Mouse (Mus musculus): Measurements from ENCODE around the gene Cdc37l1.

Cdc37l1 gene

DNA sequence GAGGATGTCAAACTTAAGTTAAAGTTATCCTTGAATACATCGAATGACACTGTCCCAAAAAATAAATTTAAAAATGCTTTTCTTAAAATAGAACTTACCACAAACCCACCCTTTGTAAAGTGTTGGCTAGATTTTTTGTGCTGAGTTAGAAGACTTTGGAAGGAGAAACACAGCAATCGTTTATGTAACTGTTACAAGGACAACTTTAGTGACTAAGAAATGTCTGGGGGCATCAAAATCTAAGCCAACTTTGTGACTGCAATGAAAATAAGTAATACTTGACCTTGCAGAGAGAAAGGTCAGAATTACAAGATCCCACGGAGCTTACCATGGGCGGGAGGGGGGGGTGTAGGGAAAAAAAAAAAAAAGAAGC, 56.8 kb downstream of the Cdc37l1 start:
- DNase-seq (ENCODE audit: low spot score in 2 of 2): no peak

DNA sequence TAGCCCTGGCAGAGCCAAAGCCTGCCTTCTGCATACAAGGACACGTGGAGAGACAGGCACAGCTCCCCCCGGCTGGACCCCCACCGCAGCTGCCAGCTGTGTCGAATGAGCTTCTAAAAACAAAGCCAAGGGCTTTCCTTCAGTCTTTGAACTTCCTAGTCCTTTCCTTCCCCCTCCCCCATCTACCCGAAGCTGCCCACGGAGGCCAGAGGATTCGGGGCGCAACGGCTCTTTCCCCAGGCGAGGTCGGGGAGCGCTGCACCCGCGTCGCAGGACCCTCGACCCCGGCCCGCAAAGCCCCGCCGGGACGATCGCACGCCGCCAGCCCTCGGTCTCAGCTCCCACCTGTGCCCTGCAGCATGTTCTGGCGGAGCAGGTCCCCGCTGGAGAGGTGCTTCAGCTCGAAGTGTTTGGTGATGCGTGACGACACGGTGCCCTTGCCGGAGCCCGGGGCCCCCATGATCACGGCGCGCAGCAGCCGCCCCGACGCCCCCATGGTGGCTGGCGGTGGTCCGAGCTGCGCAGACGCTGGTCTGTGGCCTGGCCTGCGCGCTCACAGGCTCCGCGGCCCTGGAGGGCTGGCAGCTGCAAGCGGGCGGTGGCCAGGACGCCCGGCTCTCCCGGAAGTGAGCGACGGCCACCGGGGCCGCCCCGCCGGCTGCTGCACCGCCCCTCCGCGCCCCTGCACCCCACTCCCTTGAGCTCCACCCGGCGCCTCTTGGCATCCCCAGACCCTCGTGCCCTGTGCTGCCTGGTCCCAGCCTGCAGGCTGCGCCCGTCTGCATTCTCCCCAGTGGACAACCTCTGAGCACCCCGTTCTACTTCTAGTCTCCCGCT, 57.4 kb downstream of the Cdc37l1 start, which contains the start of gene Ak3:
TSS of gene Ak3 (minus strand) at position 628 of the 837 bp plus-strand sequence.
- peak; percentile 44 to 58 for DNase-seq (ENCODE audit: low spot score in 2 of 2)

DNA sequence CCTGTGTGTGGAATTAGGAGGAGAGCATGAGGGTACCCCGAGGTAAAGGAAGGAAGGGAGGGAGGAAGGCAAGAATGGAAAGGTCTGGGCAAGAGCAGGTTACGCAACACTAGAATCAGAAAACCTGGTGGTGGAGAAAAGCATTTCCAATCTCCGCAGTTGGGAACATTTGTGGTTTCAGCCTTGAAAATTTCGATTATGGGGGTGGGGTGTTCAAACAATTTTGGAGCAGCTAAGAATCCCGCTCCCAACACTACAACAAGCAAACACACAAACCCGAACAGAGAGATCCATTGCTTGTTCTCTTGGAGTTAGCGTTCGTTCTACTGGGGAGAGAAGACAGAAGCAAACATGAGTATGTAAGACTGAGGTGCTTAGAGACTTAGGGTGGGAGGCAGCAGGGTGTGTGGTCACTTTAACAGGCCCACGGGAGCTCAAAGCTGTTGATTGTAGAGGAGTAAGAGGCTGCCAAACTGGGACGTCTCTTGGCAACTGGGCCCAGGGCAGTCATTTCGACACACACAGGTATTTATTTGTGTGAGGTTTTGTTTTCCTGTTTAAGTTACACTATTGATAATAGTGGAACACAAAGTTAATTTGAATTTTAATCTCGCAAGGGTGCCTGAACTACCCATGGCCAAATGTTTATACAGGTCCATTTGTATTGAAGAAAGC, 59.4 kb downstream of the Cdc37l1 start:
- DNase-seq (ENCODE audit: low spot score in 2 of 2): no peak

DNA sequence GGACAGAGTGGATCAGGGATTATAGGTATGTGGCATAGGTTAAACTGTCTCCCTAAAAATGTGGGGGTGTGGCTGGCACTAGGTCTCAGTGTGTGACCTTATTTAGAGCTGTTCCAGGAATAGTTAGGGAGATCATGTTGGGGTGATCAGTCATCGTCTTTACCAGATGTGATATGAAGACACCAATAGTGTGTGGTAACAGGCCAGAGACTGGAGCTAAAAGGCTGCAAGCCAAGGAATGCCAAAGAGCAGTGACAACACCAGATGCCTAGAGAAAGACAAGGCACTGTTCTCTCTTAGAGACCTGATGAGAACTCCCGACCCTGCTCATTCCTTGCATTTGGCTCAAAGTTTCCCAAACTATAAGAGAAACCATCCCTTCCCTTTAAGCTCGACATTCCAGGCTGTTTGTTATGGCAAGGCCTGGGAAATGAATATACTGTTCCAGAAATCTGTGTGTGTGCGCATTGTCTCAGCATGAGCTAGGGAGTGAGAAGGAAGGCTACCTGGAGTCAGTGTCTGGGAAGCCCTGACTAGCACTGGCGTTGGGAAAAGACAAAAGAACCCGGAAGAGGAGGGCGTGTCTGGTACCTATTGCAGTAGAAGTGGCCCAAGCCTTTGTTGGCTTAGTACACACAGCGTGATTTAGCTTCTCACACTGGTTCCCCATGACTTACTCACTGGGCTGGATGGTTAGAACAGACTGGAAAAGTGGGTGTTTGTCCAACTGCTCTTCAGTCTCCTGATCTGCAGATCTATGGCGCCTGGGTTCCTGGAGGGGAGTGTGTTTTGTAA, 60.2 kb downstream of the Cdc37l1 start:
- DNase-seq (ENCODE audit: low spot score in 2 of 2): no peak

DNA sequence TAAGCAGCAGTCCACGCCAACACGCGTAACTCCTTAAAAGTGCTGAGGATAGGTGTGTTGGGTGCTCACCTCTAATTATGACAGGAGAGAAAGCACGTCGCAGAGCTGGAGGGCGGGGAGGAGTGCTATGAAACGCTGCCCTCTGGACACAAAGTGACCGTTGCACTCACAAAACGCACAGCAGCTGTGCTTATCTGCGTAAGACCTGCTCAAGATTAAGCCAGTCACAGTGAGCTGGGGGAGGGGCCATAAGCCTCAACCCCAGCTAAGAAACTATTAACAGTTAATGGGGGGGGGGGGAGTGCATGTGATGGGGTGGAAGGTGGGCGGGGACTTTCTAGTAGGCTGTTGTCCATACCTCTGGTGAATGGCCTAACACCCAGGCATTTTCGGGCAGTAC, 62.6 kb downstream of the Cdc37l1 start:
- no peak for DNase-seq (ENCODE audit: low spot score in 2 of 2)

DNA sequence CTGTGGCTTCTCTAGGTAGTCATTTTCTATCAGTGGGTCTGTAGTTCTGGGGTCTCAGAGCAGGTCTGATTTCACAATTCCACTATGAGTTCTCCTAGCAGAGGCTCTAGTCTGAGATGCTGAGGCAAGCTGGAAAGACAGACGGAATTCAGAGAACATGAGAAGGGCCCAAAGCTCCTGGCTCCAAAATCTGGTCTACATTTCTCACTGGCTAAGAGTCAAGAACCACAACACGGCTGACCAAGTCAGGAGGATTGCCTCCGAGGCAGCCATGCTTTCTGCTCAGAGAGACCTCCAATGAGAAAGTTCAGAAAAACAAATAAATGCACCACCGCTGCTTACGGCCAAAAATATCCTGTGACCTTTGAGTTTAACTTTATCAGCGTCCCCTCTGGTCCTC, 64.4 kb downstream of the Cdc37l1 start:
- no peak for DNase-seq (ENCODE audit: low spot score in 2 of 2)

DNA sequence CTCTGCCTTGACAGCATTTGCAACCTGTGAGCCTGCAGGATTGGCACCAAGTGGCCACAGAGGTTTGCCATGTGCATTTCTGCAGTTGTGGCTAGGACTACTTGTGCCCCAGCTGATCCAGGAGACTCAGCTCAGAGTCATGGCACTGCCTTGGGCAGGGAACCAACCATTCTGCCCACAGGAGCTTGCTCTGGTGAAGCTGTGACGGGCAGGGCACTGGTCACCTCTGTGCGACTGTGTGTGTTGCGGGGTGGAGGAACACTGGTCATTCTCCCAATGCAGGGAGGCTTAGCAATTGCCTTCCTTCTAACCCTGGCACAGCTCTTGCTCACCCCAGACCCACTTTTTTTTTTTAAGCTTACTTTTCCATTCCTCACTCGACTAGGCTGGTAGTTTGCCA, 65.3 kb downstream of the Cdc37l1 start:
- no peak for DNase-seq (ENCODE audit: low spot score in 2 of 2)

DNA sequence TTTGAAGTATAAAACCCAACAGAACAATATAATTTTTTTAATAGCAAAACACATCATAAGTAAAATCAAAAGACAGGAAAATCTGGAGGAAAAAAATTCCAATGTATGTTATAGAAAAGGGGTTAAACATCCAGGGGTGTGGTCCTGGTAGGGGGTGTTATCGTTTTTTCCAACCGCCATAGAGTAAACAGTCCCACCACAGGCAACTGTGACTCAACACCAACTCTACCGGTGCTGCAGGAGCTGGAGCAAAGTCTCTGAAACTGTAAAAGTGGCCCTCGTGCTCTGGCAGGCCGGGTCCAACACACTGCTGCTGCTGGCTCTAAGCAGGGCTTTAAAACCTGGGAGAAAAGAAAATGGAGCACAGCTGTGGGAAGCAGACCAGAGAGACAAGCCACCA, 68.6 kb downstream of the Cdc37l1 start:
- DNase-seq (ENCODE audit: low spot score in 2 of 2): no peak

DNA sequence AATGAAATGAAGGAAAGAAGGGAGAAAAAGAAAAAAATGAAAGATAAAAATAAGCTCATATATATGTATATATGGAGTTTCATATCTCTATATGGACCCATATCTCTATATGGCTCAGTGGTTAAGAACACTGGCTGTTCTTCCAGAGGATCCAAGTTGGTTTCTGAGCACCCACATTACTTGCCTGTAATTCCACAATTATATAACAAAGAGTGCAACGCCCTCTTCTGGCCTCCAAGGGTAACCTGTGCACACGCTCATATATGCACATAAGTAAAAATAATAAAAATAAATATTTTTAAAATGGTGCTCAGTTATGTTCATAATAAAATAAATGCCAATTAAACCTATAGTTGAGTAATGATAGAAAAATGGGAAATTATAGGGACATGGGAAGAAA, 69.5 kb downstream of the Cdc37l1 start:
- no peak for DNase-seq (ENCODE audit: low spot score in 2 of 2)

DNA sequence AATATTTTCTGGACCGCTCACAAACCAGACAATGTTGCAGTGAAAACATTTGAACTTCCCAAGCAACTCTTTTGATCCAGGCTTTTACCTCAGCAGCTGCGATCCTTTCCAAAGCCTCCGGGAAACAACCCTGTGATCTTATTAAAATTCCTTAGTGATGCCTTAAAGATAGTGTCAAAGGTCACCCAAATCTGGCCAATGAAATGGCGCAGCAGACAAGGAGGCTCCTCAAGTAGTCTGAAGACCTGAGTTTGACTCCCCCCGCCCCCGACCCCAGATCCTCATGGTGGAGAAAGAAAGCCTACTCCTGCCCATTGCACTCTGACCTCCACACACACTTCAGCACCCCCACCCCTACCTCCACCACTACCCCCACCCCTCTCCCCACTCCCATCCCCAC, 70.1 kb downstream of the Cdc37l1 start:
- DNase-seq (ENCODE audit: low spot score in 2 of 2): no peak

DNA sequence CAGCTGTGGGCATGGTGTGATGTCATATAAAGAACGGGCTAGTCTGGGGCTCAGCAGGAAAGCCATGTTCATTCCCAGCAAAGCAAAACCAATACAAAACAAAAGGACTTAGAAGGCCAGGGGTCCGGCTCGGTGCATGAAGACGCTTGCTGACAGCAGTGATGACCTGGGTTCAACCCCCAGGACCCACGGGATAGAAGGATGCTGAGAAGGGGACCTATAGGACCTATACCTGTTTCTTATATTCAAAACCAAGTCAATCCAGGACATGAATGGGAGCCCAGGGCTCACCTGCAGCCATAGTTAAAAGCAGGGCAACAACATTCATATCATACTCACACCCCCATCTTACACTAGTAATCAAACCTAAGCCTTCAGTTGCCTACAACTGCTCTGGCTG, 72.9 kb downstream of the Cdc37l1 start:
- no peak for DNase-seq (ENCODE audit: low spot score in 2 of 2)

DNA sequence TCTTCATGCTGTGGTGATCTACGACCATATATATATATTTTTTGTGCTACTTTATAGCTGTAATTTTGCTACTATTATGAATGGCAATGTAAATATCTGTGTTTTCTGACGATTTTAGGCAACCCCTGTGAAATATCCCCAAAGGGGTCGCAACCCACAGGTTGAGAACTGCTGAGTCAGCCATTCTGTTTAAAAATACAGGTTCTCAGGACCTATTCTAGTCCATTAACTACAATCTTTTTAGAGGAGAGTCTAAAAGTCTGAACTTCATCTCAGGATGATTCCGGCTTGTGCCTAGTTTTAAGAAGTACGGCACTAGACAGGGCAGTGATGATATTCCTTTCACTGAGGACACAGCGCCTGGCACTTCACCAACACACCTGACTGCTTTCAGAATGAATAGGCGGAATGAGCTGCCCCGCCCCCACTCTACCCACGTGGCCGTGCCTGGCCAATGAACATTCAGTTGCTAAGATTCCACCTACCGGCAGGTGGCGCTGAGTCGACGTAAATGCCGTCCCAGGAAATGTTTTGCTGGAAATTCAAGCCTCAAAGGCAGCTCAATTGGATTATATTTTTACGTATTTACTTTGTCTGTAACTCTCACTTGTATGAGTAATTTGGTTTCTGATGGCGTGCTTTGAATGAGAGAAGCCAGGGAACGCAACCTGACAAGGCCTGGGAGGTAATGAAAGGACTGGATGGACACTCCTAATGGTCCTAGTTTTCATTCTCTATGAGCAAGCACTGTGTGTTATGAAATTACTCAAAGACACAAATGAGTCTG, 73.6 kb downstream of the Cdc37l1 start:
- DNase-seq (ENCODE audit: low spot score in 2 of 2): peak; percentile 89 to 91

DNA sequence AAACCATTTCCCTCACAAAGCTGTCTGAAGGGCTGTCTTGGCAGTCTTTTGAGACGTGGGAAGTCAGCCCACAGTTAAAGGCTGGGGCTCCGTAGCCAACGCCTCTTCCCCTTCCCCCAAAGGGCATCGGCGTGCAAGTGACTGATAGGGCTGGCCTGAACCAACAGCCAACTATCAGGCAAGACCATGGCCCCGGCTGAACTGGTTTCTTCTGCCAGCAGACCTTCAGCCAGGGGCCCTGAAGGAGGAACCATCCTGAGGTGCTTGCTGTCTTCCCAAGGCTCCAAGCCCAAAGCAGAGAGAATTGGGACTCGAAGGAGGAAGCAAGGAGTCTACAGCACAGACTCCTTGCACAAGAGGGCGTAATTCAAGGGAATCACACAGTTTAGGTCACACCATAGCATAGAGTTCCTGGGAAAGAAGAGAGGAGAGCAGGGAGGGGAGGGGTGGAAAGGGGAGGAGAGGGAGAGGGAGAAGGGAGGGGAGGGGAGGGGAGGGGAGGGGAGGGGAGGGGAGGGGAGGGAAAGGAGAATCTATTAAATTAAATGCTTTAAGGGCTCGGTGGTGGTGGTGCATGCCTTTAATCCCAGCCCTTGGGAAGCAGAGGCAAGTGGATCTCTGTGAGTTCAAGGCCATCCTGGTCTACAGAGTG, 74.4 kb downstream of the Cdc37l1 start:
- no peak for DNase-seq (ENCODE audit: low spot score in 2 of 2)

DNA sequence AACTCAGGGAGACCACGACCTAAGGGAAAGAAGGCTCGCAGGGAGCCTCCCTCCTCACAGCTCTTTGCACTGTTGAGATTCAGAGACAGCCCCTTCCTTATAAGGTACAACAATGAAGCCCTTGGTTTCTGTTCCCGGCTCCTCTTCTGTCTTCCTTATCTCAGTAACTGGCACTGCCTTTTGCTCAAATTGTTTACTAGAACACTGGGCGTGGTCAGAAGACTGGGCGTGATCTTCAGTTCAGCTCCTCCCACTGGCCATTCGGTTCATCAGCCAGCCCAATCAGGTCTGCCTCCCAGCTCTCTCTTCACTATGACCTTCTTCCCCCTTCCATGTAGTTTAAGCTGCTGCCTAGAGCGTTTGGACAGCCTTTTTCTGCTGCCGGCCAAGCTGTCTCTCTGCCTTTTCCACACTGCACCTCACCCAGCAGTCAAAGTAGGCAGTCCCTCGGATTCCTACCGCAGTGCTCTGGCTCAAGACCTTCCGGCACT, 76.9 kb downstream of the Cdc37l1 start:
- peak in 1 of 2 experiments; percentile 16 for DNase-seq (ENCODE audit: low spot score in 2 of 2)

DNA sequence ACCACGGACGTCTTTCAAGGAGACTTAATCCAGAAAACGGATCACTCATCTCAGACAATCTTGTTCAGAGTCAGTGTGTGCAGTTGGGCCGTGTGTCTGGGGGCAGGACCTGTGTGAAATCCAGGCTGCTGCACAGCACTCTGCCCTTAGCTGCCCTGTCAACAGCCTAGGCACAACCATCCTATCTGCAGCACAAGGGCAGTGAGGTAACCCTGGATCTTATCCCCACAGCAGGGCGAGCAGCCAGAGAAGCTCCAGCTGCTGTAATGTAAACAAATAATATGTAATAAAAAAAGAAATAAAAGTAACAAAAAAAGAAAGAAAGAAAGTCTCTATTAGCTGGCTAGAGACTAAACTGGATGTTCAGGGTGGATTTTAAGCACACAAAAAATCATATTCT, 79.0 kb downstream of the Cdc37l1 start:
- DNase-seq (ENCODE audit: low spot score in 2 of 2): no peak

DNA sequence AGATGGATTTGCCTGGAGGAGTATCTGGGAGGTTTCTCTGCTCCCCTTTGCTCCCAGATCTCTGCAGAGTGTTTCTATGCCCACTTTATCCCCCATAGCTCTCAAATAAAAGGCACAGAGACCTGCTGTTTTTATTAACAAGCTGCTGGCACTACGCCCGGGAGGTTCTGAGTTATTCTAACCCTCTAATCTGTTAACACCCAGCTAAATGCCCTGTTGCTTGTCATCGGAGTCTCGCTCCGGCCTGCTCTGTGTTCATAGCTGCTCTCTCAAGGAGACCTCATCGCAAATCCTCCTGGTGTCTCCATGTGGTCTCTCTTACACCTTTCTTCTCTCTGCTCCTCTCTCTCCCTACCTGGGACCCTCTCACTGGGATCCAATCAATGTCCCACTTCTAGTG, 84.7 kb downstream of the Cdc37l1 start:
- DNase-seq (ENCODE audit: low spot score in 2 of 2): no peak

Data from frontal cortex, postnatal 25 days (tissue).